Mouse (Mus musculus) intestine, postnatal 0 days (tissue): ENCODE measurements around the gene Kcnn3. TPM values are rescaled to one million over a fixed set of nuclear protein-coding genes. Genes with fewer than 3 reads are reported as not detected.

Source experiments
- ATAC-seq: fragments of 200-750 bp; cut with Nextera tagmentation; 2 replicates; pipeline ENCODE4 v1.8.0; 2017; ENCODE audit warnings: mild to moderate bottlenecking, moderate TSS enrichment, moderate library complexity
- H3K27ac ChIP-seq: fragments of 300-500 bp; sonication (generic); 2 replicates; pipeline ENCODE4 v1.5.1; 2014; ENCODE audit warnings: mild to moderate bottlenecking, low read depth, low read length, moderate library complexity
- H3K27me3 ChIP-seq: fragments of 300-500 bp; sonication (generic); replicated peaks from 2 replicates; pipeline ENCODE4 v1.6.1; 2014; ENCODE audit warnings: low read length, mixed read lengths; ENCODE audit not compliant: control insufficient read depth, insufficient read depth
- H3K36me3 ChIP-seq: fragments of 300-500 bp; sonication (generic); 2 replicates; pipeline ENCODE4 v1.6.1; 2014; ENCODE audit warnings: mild to moderate bottlenecking, moderate library complexity; ENCODE audit not compliant: control insufficient read depth, insufficient read depth
- H3K4me1 ChIP-seq: fragments of 300-500 bp; sonication (generic); replicated peaks from 2 replicates; pipeline ENCODE4 v1.6.1; 2014; ENCODE audit warnings: antibody characterized with exemption, low read length, mixed read lengths; ENCODE audit not compliant: control insufficient read depth, insufficient read depth
- H3K4me2 ChIP-seq: fragments of 300-500 bp; sonication (generic); replicated peaks from 2 replicates; pipeline ENCODE4 v1.6.1; 2014; ENCODE audit warnings: low read depth, mild to moderate bottlenecking, moderate library complexity
- H3K4me3 ChIP-seq: fragments of 300-500 bp; sonication (generic); 2 replicates; pipeline ENCODE4 v1.5.1; 2014; ENCODE audit warnings: low read depth, low read length
- H3K9ac ChIP-seq: fragments of 300-500 bp; sonication (generic); 2 replicates; pipeline ENCODE4 v1.6.1; 2014; ENCODE audit warnings: mild to moderate bottlenecking, low read depth, low read length
- H3K9me3 ChIP-seq: fragments of 300-500 bp; sonication (generic); 2 replicates; pipeline ENCODE4 v1.6.1; 2016; ENCODE audit warnings: mixed run types; ENCODE audit not compliant: control insufficient read depth
- CTCF ChIP-seq: sonication (generic); IDR thresholded peaks from 2 replicates; pipeline ENCODE4 v1.5.1; 2016; ENCODE audit warnings: low read depth, mild to moderate bottlenecking, control low read depth, antibody characterized with exemption, moderate library complexity
- WGBS: fragments of 180-500 bp; shearing (Covaris S2); extraction: QIAGEN DNeasy Blood & Tissue Kit; methylation state at CpG from one replicate; pipeline ENCODE4 v1.1.7; 2014; 5-methylcytosine and 5-hydroxymethylcytosine counted together
- polyA plus RNA-seq: library from polyadenylated mRNA; unstranded; fragments of >200 nt; fragmentation: Nextera tagmentation; extraction: Ambion mirVana; gene quantifications from 2 replicates; pipeline ENCODE4 v1.2.1, GENCODE M21; 2015

Gene Kcnn3
- polyA plus RNA-seq, 1 experiment from 2014 or later, result 4.6 TPM

DNA sequence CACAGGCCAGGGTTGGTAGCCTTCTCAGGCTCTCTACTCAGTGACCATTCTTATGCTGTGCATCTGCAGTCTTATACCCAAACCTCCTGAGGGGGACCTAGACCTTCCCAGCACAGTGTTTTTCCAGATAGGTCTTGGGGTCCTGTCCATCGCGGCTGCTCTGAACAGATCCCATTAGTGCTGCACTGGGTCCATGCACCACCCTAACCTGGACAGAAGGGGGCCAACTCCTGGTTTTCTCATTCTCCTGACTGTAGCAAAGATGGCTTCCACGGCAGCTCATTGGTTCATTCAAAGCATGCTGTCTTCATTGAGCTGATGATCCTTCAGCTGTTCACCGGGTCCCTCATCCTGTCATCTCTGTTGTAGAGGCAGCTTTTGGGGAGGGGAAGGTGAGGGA is 58.1 kb downstream of the Kcnn3 start:
- H3K36me3 ChIP-seq, result no peaks in the 10 kb centered on the region
- ATAC-seq, result no peak
- no peak overlapping the region for H3K27ac ChIP-seq
- H3K4me2 ChIP-seq, result no peak overlapping the region
- H3K9ac ChIP-seq, result no peak overlapping the region
- H3K4me1 ChIP-seq, result no peaks in the 10 kb centered on the region
- H3K9me3 ChIP-seq, result no peaks in the 10 kb centered on the region
- H3K4me3 ChIP-seq, result no peak overlapping the region
- H3K27me3 ChIP-seq, result no peaks in the 10 kb centered on the region
- TF ChIP-seq CTCF, result peak; percentile 41
- WGBS, result 74% methylated on average over 4 of the region's 4 CpGs

GRCm38 (mm10) chr3:89578803-89579202 is 58.8 kb downstream of the Kcnn3 start:
- Histone ChIP-seq H3K27me3 (no peaks in the 10 kb centered on the region), H3K27ac (no peak overlapping the region), H3K36me3 (no peaks in the 10 kb centered on the region), H3K4me2 (no peak overlapping the region), H3K9me3 (no peaks in the 10 kb centered on the region), H3K9ac (no peak overlapping the region), H3K4me1 (no peaks in the 10 kb centered on the region), H3K4me3 (no peak overlapping the region)
- TF ChIP-seq CTCF, result no peak
- WGBS, result 46% methylated on average over 10 of the region's 10 CpGs
- no peak for ATAC-seq

GRCm38 (mm10) chr3:89584254-89584653 is 64.3 kb downstream of the Kcnn3 start:
- no peak overlapping the region for H3K4me2 ChIP-seq
- no peak overlapping the region for H3K27ac ChIP-seq
- no peak for ATAC-seq
- H3K4me3 ChIP-seq, result no peak overlapping the region
- H3K9me3 ChIP-seq, result no peaks in the 10 kb centered on the region
- TF ChIP-seq CTCF, result no peak
- no peak overlapping the region for H3K9ac ChIP-seq
- 59% methylated on average over 4 of the region's 4 CpGs for WGBS
- no peaks in the 10 kb centered on the region for H3K36me3 ChIP-seq
- no peaks in the 10 kb centered on the region for H3K4me1 ChIP-seq
- no peaks in the 10 kb centered on the region for H3K27me3 ChIP-seq

DNA sequence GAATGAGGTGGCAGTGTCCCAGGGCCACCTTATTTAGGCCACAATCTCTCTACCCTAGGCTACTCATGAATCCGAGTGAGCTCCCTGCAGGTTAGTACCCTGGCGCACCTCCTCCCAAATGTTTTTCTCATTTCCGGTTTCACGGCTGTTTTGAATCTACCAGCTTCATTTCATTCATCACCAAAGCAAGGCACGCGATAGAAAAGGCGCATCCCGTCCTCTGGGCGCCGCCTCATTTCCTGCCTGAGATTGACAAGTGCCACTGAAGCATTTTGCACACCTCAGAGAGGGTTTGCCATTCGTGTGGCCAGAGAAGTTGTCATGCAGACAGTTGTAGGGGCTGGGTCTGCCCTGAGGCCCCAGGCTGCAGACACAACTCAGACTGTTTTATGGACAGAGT is 68.5 kb downstream of the Kcnn3 start:
- no peak overlapping the region for H3K27ac ChIP-seq
- no peak overlapping the region for H3K4me2 ChIP-seq
- 77% methylated on average over 11 of the region's 11 CpGs for WGBS
- no peaks in the 10 kb centered on the region for H3K36me3 ChIP-seq
- no peaks in the 10 kb centered on the region for H3K27me3 ChIP-seq
- no peaks in the 10 kb centered on the region for H3K9me3 ChIP-seq
- no peak overlapping the region for H3K4me3 ChIP-seq
- H3K4me1 ChIP-seq, result no peaks in the 10 kb centered on the region
- TF ChIP-seq CTCF, result no peak
- no peak for ATAC-seq
- H3K9ac ChIP-seq, result no peak overlapping the region

DNA sequence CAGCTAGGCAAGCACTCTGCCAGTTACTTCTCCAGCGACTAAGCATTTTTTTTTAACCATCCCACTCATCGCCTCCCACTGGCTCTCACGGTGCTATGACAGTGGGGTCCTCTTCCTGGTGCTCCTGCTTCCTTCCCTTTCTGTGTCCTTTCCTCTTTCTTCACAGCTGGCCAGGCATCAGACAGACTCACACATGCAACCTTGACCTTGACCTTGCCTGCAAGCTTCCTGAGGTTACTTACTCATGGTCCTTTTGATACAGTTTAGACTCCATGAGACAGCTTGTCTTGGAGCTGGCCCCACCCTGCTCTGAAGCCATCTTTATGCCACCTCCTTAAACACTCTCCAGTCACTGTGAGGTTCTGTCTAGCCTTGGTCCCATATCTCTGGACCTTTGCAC is 69.4 kb downstream of the Kcnn3 start:
- no peak overlapping the region for H3K27ac ChIP-seq
- no peaks in the 10 kb centered on the region for H3K36me3 ChIP-seq
- no peak overlapping the region for H3K4me3 ChIP-seq
- H3K4me2 ChIP-seq, result no peak overlapping the region
- H3K9ac ChIP-seq, result no peak overlapping the region
- WGBS, result 65% methylated on average over 3 of the region's 3 CpGs
- no peak for TF ChIP-seq CTCF
- no peaks in the 10 kb centered on the region for H3K27me3 ChIP-seq
- no peaks in the 10 kb centered on the region for H3K4me1 ChIP-seq
- ATAC-seq, result no peak
- no peaks in the 10 kb centered on the region for H3K9me3 ChIP-seq

- Histone ChIP-seq H3K4me3 (no peak overlapping the region), H3K27me3 (no peaks in the 10 kb centered on the region), H3K9ac (no peak overlapping the region), H3K4me1 (no peaks in the 10 kb centered on the region), H3K4me2 (no peak overlapping the region), H3K36me3 (no peaks in the 10 kb centered on the region), H3K9me3 (no peaks in the 10 kb centered on the region), H3K27ac (no peak overlapping the region)
- 93% methylated on average over 4 of the region's 4 CpGs for WGBS
- no peak for TF ChIP-seq CTCF
- ATAC-seq, result no peak
Measured at GRCm38 (mm10) chr3:89590386-89590785, 70.4 kb downstream of the Kcnn3 start.

DNA sequence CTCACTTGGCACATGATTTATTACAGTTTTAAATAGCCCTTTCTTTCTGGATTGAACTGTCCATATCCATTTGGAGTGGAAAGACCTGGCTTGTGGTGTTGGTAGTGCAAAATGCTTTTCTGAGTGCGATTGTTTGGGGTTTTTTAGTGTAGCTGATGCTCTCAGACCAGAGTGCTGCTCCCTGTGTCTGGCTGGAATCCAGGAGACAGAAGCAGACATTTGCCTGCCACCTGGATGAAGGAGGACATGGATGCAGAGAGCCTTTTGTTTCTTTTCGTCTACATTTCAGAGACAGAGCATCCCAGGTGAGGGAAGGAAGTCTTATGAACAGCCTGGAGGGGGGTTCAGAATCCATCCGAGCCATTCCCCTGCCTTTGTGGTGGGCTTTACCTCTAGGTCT is 71.5 kb downstream of the Kcnn3 start:
- Histone ChIP-seq H3K4me3 (no peak overlapping the region), H3K27me3 (no peaks in the 10 kb centered on the region), H3K4me1 (no peaks in the 10 kb centered on the region), H3K36me3 (no peaks in the 10 kb centered on the region), H3K9ac (no peak overlapping the region), H3K4me2 (no peak overlapping the region), H3K9me3 (no peaks in the 10 kb centered on the region), H3K27ac (no peak overlapping the region)
- no peak for ATAC-seq
- 58% methylated on average over 3 of the region's 3 CpGs for WGBS
- TF ChIP-seq CTCF, result no peak
